Comparison of ENCODE assay signal across 9 mouse cellular contexts in the genomic region with DNA sequence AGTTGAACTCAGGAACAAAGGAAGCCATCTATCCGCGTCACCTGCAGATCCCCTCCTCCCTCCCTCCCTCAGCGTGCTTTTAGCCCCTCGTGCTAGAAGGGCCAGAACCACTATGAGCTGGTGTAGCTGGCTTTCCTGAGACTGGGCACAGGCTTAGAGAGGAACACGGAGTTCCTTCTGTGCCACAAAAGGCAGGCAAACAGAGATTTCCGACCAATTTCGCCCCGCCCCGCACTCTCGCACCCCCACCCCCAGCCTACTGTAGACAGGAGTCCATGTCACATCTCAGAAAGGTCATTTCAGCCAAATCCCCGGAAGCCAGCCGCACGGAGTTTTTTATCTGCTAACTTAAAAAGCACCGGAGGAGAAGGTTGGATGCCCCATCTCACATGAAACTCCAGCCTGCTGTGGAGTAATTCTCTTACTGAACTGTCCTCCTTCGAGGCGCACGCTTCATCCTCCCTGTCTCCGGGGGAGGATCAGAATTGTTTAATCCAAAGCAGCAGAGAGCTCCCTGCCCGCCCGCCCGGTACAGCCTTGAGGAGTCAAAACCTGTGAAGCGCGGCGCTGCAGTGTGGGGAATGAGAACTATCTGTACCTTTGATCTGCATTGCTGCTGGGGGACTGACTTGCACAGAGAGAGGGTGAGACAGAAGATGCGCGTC. TPM values are rescaled to one million over a fixed set of nuclear protein-coding genes. Genes with fewer than 3 reads are reported as not detected.
DNase-seq lines count a peak whose midpoint lies in the region; ATAC-seq and TF ChIP-seq lines count a peak whose summit lies in the region.
"Had no signal": no experiment of that assay in that cellular context is flagged by ENCODE, and none has a peak within 500 bp of the region (broad histone marks: within the 10 kb centered on the region; RNA-seq: fewer than 3 reads in every experiment).

No protein-coding gene starts in this region.

- TF ChIP-seq EP300 in liver, embryonic 14.5 days (IDR thresholded peaks at IDR 0.05; ENCODE audit: low read depth): no peak

- no peak for DNase-seq in heart, postnatal 4 days
- peak; percentile 22 for DNase-seq in adrenal gland, postnatal 25 days
- no peak for DNase-seq in liver, embryonic 14.5 days (ENCODE audit: low read depth in 3 of 3, low spot score in 3 of 3)
- DNase-seq in thymus, postnatal 10 days (ENCODE audit: low spot score in 2 of 2): no peak
- DNase-seq in spleen, adult 12 weeks (ENCODE audit: low spot score): no peak
- DNase-seq in thymus, adult 18-20 months: no peak

- H3K27ac ChIP-seq in heart, embryonic 11.5 days (ENCODE audit: low read depth, low read length): no peak overlapping the region
- no peak overlapping the region for H3K27ac ChIP-seq in hindbrain, embryonic 13.5 days
- no peak overlapping the region for H3K27ac ChIP-seq in liver, embryonic 14.5 days

- ATAC-seq in heart, embryonic 11.5 days (replicated peaks; ENCODE audit: insufficient number of reproducible peaks, low FRiP score, low TSS enrichment): no peak
- ATAC-seq in hindbrain, embryonic 13.5 days (ENCODE audit: low FRiP score): no peak
- no peak for ATAC-seq in liver, embryonic 14.5 days (ENCODE audit: insufficient read depth)

- H3K9me3 ChIP-seq in heart, embryonic 11.5 days (replicated peaks; ENCODE audit: control insufficient read depth, low read length): no peaks in the 10 kb centered on the region
- no peaks in the 10 kb centered on the region for H3K9me3 ChIP-seq in hindbrain, embryonic 13.5 days
- no peaks in the 10 kb centered on the region for H3K9me3 ChIP-seq in liver, embryonic 14.5 days (ENCODE audit: control insufficient read depth, low read length)

- no peaks in the 10 kb centered on the region for H3K36me3 ChIP-seq in heart, embryonic 11.5 days (ENCODE audit: control insufficient read depth, insufficient read depth, low read length)
- no peaks in the 10 kb centered on the region for H3K36me3 ChIP-seq in hindbrain, embryonic 13.5 days
- H3K36me3 ChIP-seq in liver, embryonic 14.5 days (replicated peaks; ENCODE audit: control insufficient read depth, insufficient read depth, low read depth): no peaks in the 10 kb centered on the region

- peaks cover 5% of the 10 kb centered on the region for H3K4me1 ChIP-seq in heart, embryonic 11.5 days (ENCODE audit: control insufficient read depth, insufficient read depth, low read length)
- H3K4me1 ChIP-seq in hindbrain, embryonic 13.5 days (replicated peaks): peaks cover 18% of the 10 kb centered on the region
- peaks cover 0 to 1% of the 10 kb centered on the region in 2 experiments; a peak in 2 of 4 replicates for H3K4me1 ChIP-seq in liver, embryonic 14.5 days (replicated peaks; ENCODE audit: control insufficient read depth in 2 of 2, insufficient read depth in 2 of 2, low read length in 1 of 2)

- H3K9ac ChIP-seq in heart, embryonic 11.5 days (ENCODE audit: low read depth, low read length): peak overlapping the region; percentile 17
- peak overlapping the region; percentile 31; the same call in 1 of the 2 replicates for H3K9ac ChIP-seq in hindbrain, embryonic 13.5 days
- no peak overlapping the region for H3K9ac ChIP-seq in liver, embryonic 14.5 days (replicated peaks)

- peak overlapping the region; percentile 25 for H3K4me3 ChIP-seq in heart, embryonic 11.5 days (ENCODE audit: low read depth, low read length)
- peak overlapping the region; percentile 29 for H3K4me3 ChIP-seq in hindbrain, embryonic 13.5 days
- no peak overlapping the region for H3K4me3 ChIP-seq in liver, embryonic 14.5 days (ENCODE audit: insufficient read depth in 1 of 2, low read depth in 2 of 2, low read length in 2 of 2)
- H3K4me3 ChIP-seq: erythroblast, embryonic 14.5 days had no signal

- no peak for TF ChIP-seq CTCF in liver, embryonic 14.5 days (IDR thresholded peaks at IDR 0.05; ENCODE audit: low read depth)

- peak overlapping the region; percentile 65 for H3K4me2 ChIP-seq in heart, embryonic 11.5 days
- peak overlapping the region; percentile 53 for H3K4me2 ChIP-seq in hindbrain, embryonic 13.5 days
- peak overlapping the region; percentile 28 for H3K4me2 ChIP-seq in liver, embryonic 14.5 days (ENCODE audit: low read depth)

- peaks cover 23% of the 10 kb centered on the region for H3K27me3 ChIP-seq in heart, embryonic 11.5 days (ENCODE audit: control insufficient read depth, insufficient read depth, low read length)
- peaks cover 65% of the 10 kb centered on the region for H3K27me3 ChIP-seq in hindbrain, embryonic 13.5 days
- H3K27me3 ChIP-seq in liver, embryonic 14.5 days (ENCODE audit: control insufficient read depth, insufficient read depth, low read length): peaks cover 32% of the 10 kb centered on the region

- 2% methylated on average over 26 of the region's 26 CpGs for WGBS in heart, embryonic 11.5 days (ENCODE audit: insufficient replicate concordance)
- 4% methylated on average over 26 of the region's 26 CpGs for WGBS in hindbrain, embryonic 13.5 days
- 4% methylated on average over 26 of the region's 26 CpGs for WGBS in liver, embryonic 14.5 days (ENCODE audit: insufficient replicate concordance)

RNA-seq across cellular contexts. Expression of gene Nsun2, which starts 45.8 kb away (rescaled TPM):
- 78.5 and 87.8 TPM in 2 replicates for polyA plus RNA-seq in heart, embryonic 11.5 days (2014; fragmentation: Nextera tagmentation; extraction: Ambion mirVana)
- total RNA-seq in heart, postnatal 4 days (2021): 10 to 100 TPM; 48.9 to 50.9 TPM
- total RNA-seq in adrenal gland, postnatal 25 days (2021): 84.4 and 102 TPM in 2 replicates
- 75.2 and 77.6 TPM in 2 replicates for polyA plus RNA-seq in hindbrain, embryonic 13.5 days (2015; fragmentation: Nextera tagmentation; extraction: Ambion mirVana)
- 39.7 and 58.7 TPM in 2 replicates for polyA plus RNA-seq in liver, embryonic 14.5 days (2012; rRNA removed)
- 88.8 and 98.1 TPM in 2 replicates for polyA plus RNA-seq in liver, embryonic 14.5 days (2014; fragmentation: Nextera tagmentation; extraction: Ambion mirVana)

RNA-seq across cellular contexts. Expression of gene Tent4a, which starts 46.7 kb away (rescaled TPM):
- polyA plus RNA-seq in heart, embryonic 11.5 days (2014; fragmentation: Nextera tagmentation; extraction: Ambion mirVana): 4.7 and 5.1 TPM in 2 replicates
- total RNA-seq in heart, postnatal 4 days (2021): 10 to 100 TPM; 23.1 to 25.0 TPM
- total RNA-seq in adrenal gland, postnatal 25 days (2021): 23.4 and 25.4 TPM in 2 replicates
- 6.2 and 6.6 TPM in 2 replicates for polyA plus RNA-seq in hindbrain, embryonic 13.5 days (2015; fragmentation: Nextera tagmentation; extraction: Ambion mirVana)
- polyA plus RNA-seq in liver, embryonic 14.5 days (2012; rRNA removed): 5.4 and 6.3 TPM in 2 replicates
- 2.3 and 3.0 TPM in 2 replicates for polyA plus RNA-seq in liver, embryonic 14.5 days (2014; fragmentation: Nextera tagmentation; extraction: Ambion mirVana)

Comparison
In these comparisons a context has a peak if more than half of its experiments do, and no peak if none do; other contexts are left out.
1. H3K4me3 ChIP-seq: peak in heart, embryonic 11.5 days (single experiment) and hindbrain, embryonic 13.5 days (single experiment); none in liver, embryonic 14.5 days (0 of 2).
2. Peak in every context shown above with its lines, with median percentiles within 50 percentile points of each other: H3K4me2 ChIP-seq.